Mouse (Mus musculus): Measurements from ENCODE around the gene Mrpl42. TPM values are rescaled to one million over a fixed set of nuclear protein-coding genes. Genes with fewer than 3 reads are reported as not detected.
A peak's percentile ranks its signal among the peaks of the same experiment; 100 is the strongest.

Mrpl42 gene
- polyA plus RNA-seq, 1 experiment from 2014 or later, result 432 TPM

GRCm38 (mm10) chr10:95445104-95446056, 56.4 kb downstream of the Mrpl42 start:
- no peaks in the 10 kb centered on the region for H3K27me3 ChIP-seq (ENCODE audit: insufficient read depth, low read length)
- no peaks in the 10 kb centered on the region for H3K4me1 ChIP-seq (replicated peaks; ENCODE audit: insufficient read depth, low read length)
- H3K9ac ChIP-seq (ENCODE audit: low read depth, low read length), result no peak overlapping the region
- WGBS, result 58% methylated on average over 18 of the region's 18 CpGs
- no peak overlapping the region for H3K4me3 ChIP-seq (replicated peaks; ENCODE audit: low read depth, low read length)
- no peaks in the 10 kb centered on the region for H3K36me3 ChIP-seq (ENCODE audit: insufficient read depth, low read length)
- TF ChIP-seq CTCF (IDR thresholded peaks at IDR 0.05; ENCODE audit: low read depth), result no peak
- H3K9me3 ChIP-seq (replicated peaks; ENCODE audit: low read length), result no peaks in the 10 kb centered on the region
- no peak overlapping the region for H3K4me2 ChIP-seq (ENCODE audit: low read length)
- ATAC-seq (replicated peaks; ENCODE audit: low FRiP score, low read depth), result no peak
- no peak overlapping the region for H3K27ac ChIP-seq
- peak; percentile 12 for DNase-seq (ENCODE audit: low spot score)

DNA sequence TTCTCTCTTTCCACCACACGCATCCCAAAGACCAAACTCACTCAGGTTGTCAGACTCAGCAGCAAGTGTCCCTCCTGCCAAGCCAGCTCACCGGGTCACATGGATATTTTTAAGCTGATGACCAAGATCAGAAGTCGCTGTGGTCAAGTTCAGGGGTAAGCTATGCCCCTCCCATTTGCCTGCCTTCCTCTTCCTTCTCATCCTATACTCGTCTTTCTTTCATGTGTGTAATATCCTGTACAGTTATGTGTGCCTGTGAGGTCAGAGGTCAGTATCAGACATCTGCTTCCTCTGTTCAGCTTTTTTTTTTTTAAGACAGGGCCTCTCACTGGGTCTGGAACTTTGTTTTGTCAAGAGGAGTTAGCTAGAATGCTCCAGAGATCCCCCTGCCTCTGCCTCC, 59.4 kb downstream of the Mrpl42 start:
- ATAC-seq (replicated peaks; ENCODE audit: low FRiP score, low read depth) (no peak), DNase-seq (ENCODE audit: low spot score) (no peak)
- H3K9me3 ChIP-seq (replicated peaks; ENCODE audit: low read length), result no peaks in the 10 kb centered on the region
- no peak for TF ChIP-seq CTCF (IDR thresholded peaks at IDR 0.05; ENCODE audit: low read depth)
- 64% methylated on average over 4 of the region's 4 CpGs for WGBS
- no peak overlapping the region for H3K27ac ChIP-seq
- H3K4me3 ChIP-seq (replicated peaks; ENCODE audit: low read depth, low read length), result no peak overlapping the region
- H3K4me2 ChIP-seq (ENCODE audit: low read length), result no peak overlapping the region
- no peak overlapping the region for H3K9ac ChIP-seq (ENCODE audit: low read depth, low read length)
- H3K4me1 ChIP-seq (replicated peaks; ENCODE audit: insufficient read depth, low read length), result no peaks in the 10 kb centered on the region
- H3K36me3 ChIP-seq (ENCODE audit: insufficient read depth, low read length), result no peaks in the 10 kb centered on the region
- H3K27me3 ChIP-seq (ENCODE audit: insufficient read depth, low read length), result no peaks in the 10 kb centered on the region

- Histone ChIP-seq H3K27me3 (ENCODE audit: insufficient read depth, low read length) (no peaks in the 10 kb centered on the region), H3K9ac (ENCODE audit: low read depth, low read length) (no peak overlapping the region), H3K4me2 (ENCODE audit: low read length) (no peak overlapping the region), H3K36me3 (ENCODE audit: insufficient read depth, low read length) (no peaks in the 10 kb centered on the region), H3K4me3 (replicated peaks; ENCODE audit: low read depth, low read length) (no peak overlapping the region), H3K9me3 (replicated peaks; ENCODE audit: low read length) (no peaks in the 10 kb centered on the region), H3K27ac (no peak overlapping the region), H3K4me1 (replicated peaks; ENCODE audit: insufficient read depth, low read length) (no peaks in the 10 kb centered on the region)
- peak; percentile 45 for TF ChIP-seq CTCF (IDR thresholded peaks at IDR 0.05; ENCODE audit: low read depth)
- 46% methylated on average over 2 of the region's 2 CpGs for WGBS
- ATAC-seq (replicated peaks; ENCODE audit: low FRiP score, low read depth) (peak; percentile 71), DNase-seq (ENCODE audit: low spot score) (no peak)
Observed at GRCm38 (mm10) chr10:95440566-95440965, 61.2 kb downstream of the Mrpl42 start.

GRCm38 (mm10) chr10:95439718-95440339, 61.9 kb downstream of the Mrpl42 start:
- WGBS, result 89% methylated on average over 10 of the region's 10 CpGs
- Histone ChIP-seq H3K36me3 (ENCODE audit: insufficient read depth, low read length) (no peaks in the 10 kb centered on the region), H3K4me3 (replicated peaks; ENCODE audit: low read depth, low read length) (no peak overlapping the region), H3K4me2 (ENCODE audit: low read length) (no peak overlapping the region), H3K9ac (ENCODE audit: low read depth, low read length) (no peak overlapping the region), H3K27me3 (ENCODE audit: insufficient read depth, low read length) (no peaks in the 10 kb centered on the region), H3K9me3 (replicated peaks; ENCODE audit: low read length) (no peaks in the 10 kb centered on the region), H3K4me1 (replicated peaks; ENCODE audit: insufficient read depth, low read length) (no peaks in the 10 kb centered on the region), H3K27ac (no peak overlapping the region)
- DNase-seq (ENCODE audit: low spot score) (no peak), ATAC-seq (replicated peaks; ENCODE audit: low FRiP score, low read depth) (0 out of 2 replicates have a peak, but pooled peaks have one; percentile 33)
- TF ChIP-seq CTCF (IDR thresholded peaks at IDR 0.05; ENCODE audit: low read depth), result no peak

GRCm38 (mm10) chr10:95438941-95439340, 62.8 kb downstream of the Mrpl42 start:
- WGBS, result 48% methylated on average over 11 of the region's 11 CpGs
- no peak for ATAC-seq (replicated peaks; ENCODE audit: low FRiP score, low read depth)
- TF ChIP-seq CTCF (IDR thresholded peaks at IDR 0.05; ENCODE audit: low read depth), result no peak
- Histone ChIP-seq H3K9me3 (replicated peaks; ENCODE audit: low read length) (no peaks in the 10 kb centered on the region), H3K27ac (no peak overlapping the region), H3K27me3 (ENCODE audit: insufficient read depth, low read length) (no peaks in the 10 kb centered on the region), H3K4me2 (ENCODE audit: low read length) (no peak overlapping the region), H3K36me3 (ENCODE audit: insufficient read depth, low read length) (no peaks in the 10 kb centered on the region), H3K9ac (ENCODE audit: low read depth, low read length) (no peak overlapping the region), H3K4me1 (replicated peaks; ENCODE audit: insufficient read depth, low read length) (no peaks in the 10 kb centered on the region), H3K4me3 (replicated peaks; ENCODE audit: low read depth, low read length) (no peak overlapping the region)
- DNase-seq (ENCODE audit: low spot score), result no peak

Other genes with a start within 250 kb of the Mrpl42 start
- 10.3 and 10.5 TPM in 2 replicates for gene Cradd, start 177.8 kb downstream of the Mrpl42 start, polyA plus RNA-seq (2015; fragmentation: Nextera tagmentation; extraction: Ambion mirVana)
- gene Socs2, start 84.8 kb downstream of the Mrpl42 start, polyA plus RNA-seq (2015; fragmentation: Nextera tagmentation; extraction: Ambion mirVana), result 122 and 124 TPM in 2 replicates
- 277 and 296 TPM in 2 replicates for gene Ube2n, start 13.2 kb upstream of the Mrpl42 start, polyA plus RNA-seq (2015; fragmentation: Nextera tagmentation; extraction: Ambion mirVana)
- gene Nudt4, start 62.2 kb upstream of the Mrpl42 start, polyA plus RNA-seq (2015; fragmentation: Nextera tagmentation; extraction: Ambion mirVana), result 215 and 232 TPM in 2 replicates
- gene Anapc15-ps, start 171.5 kb upstream of the Mrpl42 start, polyA plus RNA-seq (2015; fragmentation: Nextera tagmentation; extraction: Ambion mirVana), result not detected in 2 replicates